Mouse (Mus musculus) gastrocnemius, postnatal 25 days (tissue): ENCODE results near the gene Cstl1. TPM values are rescaled to one million over a fixed set of nuclear protein-coding genes. Genes with fewer than 3 reads are reported as not detected.

Experiments used
- total RNA-seq, 2 experiments: library from RNA; stranded (reverse); gene quantifications; 1 replicate in 1 of 2; 2 replicates in 1 of 2; pipeline ENCODE4 v1.2.3; 2021

Gene Cstl1
- total RNA-seq, 2 experiments from 2014 or later, result not detected

Other genes with a start within 250 kb of the Cstl1 start
- 1 to 10 TPM; 5.3 to 5.6 TPM for gene Nxt1, start 77.8 kb upstream of the Cstl1 start, total RNA-seq
- 10 to 100 TPM; 16.4 to 17.9 TPM for gene Gzf1, start 69.3 kb upstream of the Cstl1 start, total RNA-seq
- gene Napb, start 17.9 kb upstream of the Cstl1 start, total RNA-seq, result 1 to 10 TPM; 3.8 to 4.0 TPM
- not detected for gene Cst11, start 21.1 kb downstream of the Cstl1 start, total RNA-seq
- not detected for gene 8030411F24Rik, start 31.7 kb downstream of the Cstl1 start, total RNA-seq
- not detected for gene Cst12, start 39.0 kb downstream of the Cstl1 start, total RNA-seq
- not detected for gene Cst8, start 48.4 kb downstream of the Cstl1 start, total RNA-seq
- not detected for gene Cst13, start 69.7 kb downstream of the Cstl1 start, total RNA-seq
- not detected for gene Cst9, start 84.8 kb downstream of the Cstl1 start, total RNA-seq
- gene 9230104L09Rik, start 114.7 kb downstream of the Cstl1 start, total RNA-seq, result 1 to 10 TPM; 1.3 to 1.4 TPM
- gene Cst3, start 125.3 kb downstream of the Cstl1 start, total RNA-seq, result 100 to 1,000 TPM; 540 to 563 TPM